Mouse (Mus musculus) cerebellum, adult 2 months (tissue): Measurements from ENCODE around the gene Anxa6.

ENCODE experiments used
- CTCF ChIP-seq: fragments of 200-500 bp; IDR thresholded peaks from 2 replicates; pipeline ENCODE4 v1.5.1; 2011; ENCODE audit warnings: low read depth, mild to moderate bottlenecking, control low read depth, low read length, moderate library complexity, borderline replicate concordance; ENCODE audit not compliant: insufficient read depth
- POLR2A ChIP-seq: fragments of 200-500 bp; IDR thresholded peaks from 2 replicates; pipeline ENCODE4 v1.6.1; 2011; ENCODE audit warnings: low read length, control low read depth, borderline replicate concordance; ENCODE audit not compliant: insufficient read depth

GRCm38 (mm10) chr11:54953993-54954446 is 79.2 kb downstream of the Anxa6 start:
- TF ChIP-seq CTCF = no peak
- TF ChIP-seq POLR2A = no peak
